Comparison of ENCODE assay signal across 7 mouse cellular contexts in genomic region chr11:29636759-29637200, GRCm38 (mm10). TPM values are rescaled to one million over a fixed set of nuclear protein-coding genes. Genes with fewer than 3 reads are reported as not detected.
DNase-seq lines count a peak whose midpoint lies in the region; ATAC-seq and TF ChIP-seq lines count a peak whose summit lies in the region.

No protein-coding gene starts in this region.

- H3K4me1 ChIP-seq in forebrain, embryonic 16.5 days (replicated peaks; ENCODE audit: control insufficient read depth, insufficient read depth, low read length) = peaks cover 4% of the 10 kb centered on the region; the same call in 1 of the 2 replicates
- H3K4me1 ChIP-seq in hindbrain, postnatal 0 days (ENCODE audit: insufficient read depth, low read length) = peaks cover 3% of the 10 kb centered on the region; the same call in 1 of the 2 replicates
- H3K4me1 ChIP-seq in neural tube, embryonic 15.5 days = peaks cover 27% of the 10 kb centered on the region

- H3K9me3 ChIP-seq in forebrain, embryonic 16.5 days (ENCODE audit: control insufficient read depth, low read length) = no peaks in the 10 kb centered on the region
- no peaks in the 10 kb centered on the region for H3K9me3 ChIP-seq in hindbrain, postnatal 0 days (ENCODE audit: low read length)
- H3K9me3 ChIP-seq in neural tube, embryonic 15.5 days (replicated peaks) = no peaks in the 10 kb centered on the region

- DNase-seq in retina, postnatal 1 day = peak; percentile 34
- no peak for DNase-seq in retina, embryonic 14.5 days (ENCODE audit: low spot score)
- DNase-seq in hindbrain, postnatal 0 days (ENCODE audit: low spot score) = peak; percentile 16
- DNase-seq in urinary bladder, postnatal 14 days (ENCODE audit: low spot score) = no peak

- no peak overlapping the region for H3K4me2 ChIP-seq in forebrain, embryonic 16.5 days (ENCODE audit: low read length)
- no peak overlapping the region for H3K4me2 ChIP-seq in hindbrain, postnatal 0 days (ENCODE audit: low read depth, low read length)
- peak overlapping the region; percentile 19; the same call in 1 of the 2 replicates for H3K4me2 ChIP-seq in neural tube, embryonic 15.5 days

- WGBS in forebrain, embryonic 16.5 days = 37% methylated on average over 6 of the region's 6 CpGs
- 23% methylated on average over 6 of the region's 6 CpGs for WGBS in hindbrain, postnatal 0 days
- 30% methylated on average over 6 of the region's 6 CpGs for WGBS in neural tube, embryonic 15.5 days

- no peaks in the 10 kb centered on the region for H3K36me3 ChIP-seq in forebrain, embryonic 16.5 days (ENCODE audit: control insufficient read depth, insufficient read depth)
- no peaks in the 10 kb centered on the region for H3K36me3 ChIP-seq in hindbrain, postnatal 0 days (ENCODE audit: insufficient read depth, low read length)
- no peaks in the 10 kb centered on the region for H3K36me3 ChIP-seq in neural tube, embryonic 15.5 days

- ATAC-seq in forebrain, embryonic 16.5 days = peak; percentile 90
- peak; percentile 69; the same call in 1 of the 2 replicates for ATAC-seq in hindbrain, postnatal 0 days
- ATAC-seq in neural tube, embryonic 15.5 days (ENCODE audit: low FRiP score) = peak; percentile 62; the same call in 1 of the 2 replicates
- ATAC-seq in monocyte, adult 5-6 weeks (replicated peaks; ENCODE audit: insufficient number of reproducible peaks, low FRiP score, low TSS enrichment, poor library complexity, severe bottlenecking) = no peak

- no peak overlapping the region for H3K4me3 ChIP-seq in forebrain, embryonic 16.5 days (replicated peaks; ENCODE audit: low read length)
- no peak overlapping the region for H3K4me3 ChIP-seq in hindbrain, postnatal 0 days (ENCODE audit: low read length)
- H3K4me3 ChIP-seq in neural tube, embryonic 15.5 days (replicated peaks) = no peak overlapping the region

- no peaks in the 10 kb centered on the region for H3K27me3 ChIP-seq in forebrain, embryonic 16.5 days (replicated peaks; ENCODE audit: control insufficient read depth, insufficient read depth, low read length)
- H3K27me3 ChIP-seq in hindbrain, postnatal 0 days (ENCODE audit: insufficient read depth, low read length) = no peaks in the 10 kb centered on the region
- H3K27me3 ChIP-seq in neural tube, embryonic 15.5 days (replicated peaks) = no peaks in the 10 kb centered on the region

- no peak overlapping the region for H3K27ac ChIP-seq in forebrain, embryonic 16.5 days (ENCODE audit: low read length)
- no peak overlapping the region for H3K27ac ChIP-seq in hindbrain, postnatal 0 days
- no peak overlapping the region for H3K27ac ChIP-seq in neural tube, embryonic 15.5 days (replicated peaks)

- TF ChIP-seq CTCF in hindbrain, postnatal 0 days (IDR thresholded peaks at IDR 0.05; ENCODE audit: low read depth) = no peak

- H3K9ac ChIP-seq in forebrain, embryonic 16.5 days (replicated peaks; ENCODE audit: low read depth, low read length) = no peak overlapping the region
- no peak overlapping the region for H3K9ac ChIP-seq in hindbrain, postnatal 0 days (replicated peaks; ENCODE audit: low read length)
- H3K9ac ChIP-seq in neural tube, embryonic 15.5 days (replicated peaks) = no peak overlapping the region

RNA-seq across cellular contexts. Expression of gene Rtn4, which starts 56.0 kb away (rescaled TPM):
- polyA plus RNA-seq in forebrain, embryonic 16.5 days (2015; fragmentation: Nextera tagmentation; extraction: Ambion mirVana) = 131 and 134 TPM in 2 replicates
- total RNA-seq in hindbrain, postnatal 0 days (2014; rRNA removed) = 243 and 263 TPM in 2 replicates
- polyA plus RNA-seq in hindbrain, postnatal 0 days (2015; fragmentation: Nextera tagmentation; extraction: Ambion mirVana) = 130 and 135 TPM in 2 replicates
- 113 and 122 TPM in 2 replicates for polyA plus RNA-seq in neural tube, embryonic 15.5 days (2015; fragmentation: Nextera tagmentation; extraction: Ambion mirVana)
- total RNA-seq in monocyte, adult 5-6 weeks (2017) = 151 to 197 TPM (median 169 TPM) in 3 replicates

Comparison
In these comparisons a context has a peak if more than half of its experiments do, and no peak if none do; other contexts are left out.
1. DNase-seq: peak in retina, postnatal 1 day (single experiment) and hindbrain, postnatal 0 days (single experiment); none in retina, embryonic 14.5 days (single experiment) and urinary bladder, postnatal 14 days (single experiment).